Mouse (Mus musculus): ENCODE measurements around the gene Cstad. TPM values are rescaled to one million over a fixed set of nuclear protein-coding genes. Genes with fewer than 3 reads are reported as not detected.

The Cstad gene
- total and polyA plus RNA-seq, 2 experiments, result 0.46 TPM; not detected in 1

GRCm38 (mm10) chr2:30654158-30654557 lies 59.3 kb downstream of the Cstad start:
- no peak for TF ChIP-seq CTCF (IDR thresholded peaks at IDR 0.05; ENCODE audit: low read depth, low read length)
- no peak for TF ChIP-seq POLR2A (IDR thresholded peaks at IDR 0.05; ENCODE audit: extremely low read depth, insufficient read depth, low read length)
- no peak overlapping the region for H3K4me3 ChIP-seq (ENCODE audit: insufficient read depth, low read depth, low read length)
- no peak for DNase-seq (ENCODE audit: extremely low read depth, low read depth, low spot score)
- no peaks in the 10 kb centered on the region for H3K79me2 ChIP-seq (ENCODE audit: control insufficient read depth, insufficient read depth, low read length)
- WGBS, result 96% methylated on average over 9 of the region's 9 CpGs
- no peaks in the 10 kb centered on the region for H3K36me3 ChIP-seq (ENCODE audit: control insufficient read depth, insufficient read depth, low read length)
- H3K27me3 ChIP-seq (ENCODE audit: control insufficient read depth, insufficient read depth, low read length), result no peaks in the 10 kb centered on the region
- no peak overlapping the region for H3K9ac ChIP-seq (ENCODE audit: low read depth, low read length)
- H3K27ac ChIP-seq (replicated peaks; ENCODE audit: insufficient read depth, low read depth, low read length), result no peak overlapping the region
- peaks cover 8% of the 10 kb centered on the region for H3K4me1 ChIP-seq (ENCODE audit: control insufficient read depth, insufficient read depth, low read length)

DNA sequence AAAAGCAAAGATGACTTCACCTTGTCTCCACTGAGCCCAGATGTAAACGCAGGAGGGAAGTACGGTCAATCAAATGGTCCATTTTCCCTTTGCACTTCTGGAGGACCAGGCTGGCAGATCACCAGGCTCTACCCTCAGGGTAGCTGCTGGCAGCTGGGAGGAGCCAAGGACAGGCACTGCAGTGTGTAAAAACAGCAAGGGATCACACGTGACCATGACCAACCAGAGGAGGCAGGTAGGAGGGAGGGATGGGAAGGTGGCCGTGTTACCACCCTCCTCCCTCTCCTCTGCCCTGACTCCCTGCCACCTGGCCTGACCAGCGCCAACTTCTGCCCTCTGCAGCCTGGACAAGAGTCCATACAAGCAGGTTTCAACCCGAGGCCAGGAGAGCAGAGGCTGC lies 59.7 kb downstream of the Cstad start:
- TF ChIP-seq CTCF (IDR thresholded peaks at IDR 0.05; ENCODE audit: low read depth, low read length) (no peak), POLR2A (IDR thresholded peaks at IDR 0.05; ENCODE audit: extremely low read depth, insufficient read depth, low read length) (no peak)
- H3K27ac ChIP-seq (replicated peaks; ENCODE audit: insufficient read depth, low read depth, low read length), result no peak overlapping the region
- peaks cover 8% of the 10 kb centered on the region for H3K4me1 ChIP-seq (ENCODE audit: control insufficient read depth, insufficient read depth, low read length)
- H3K36me3 ChIP-seq (ENCODE audit: control insufficient read depth, insufficient read depth, low read length), result no peaks in the 10 kb centered on the region
- H3K9ac ChIP-seq (ENCODE audit: low read depth, low read length), result no peak overlapping the region
- no peaks in the 10 kb centered on the region for H3K79me2 ChIP-seq (ENCODE audit: control insufficient read depth, insufficient read depth, low read length)
- 89% methylated on average over 6 of the region's 6 CpGs for WGBS
- H3K27me3 ChIP-seq (ENCODE audit: control insufficient read depth, insufficient read depth, low read length), result no peaks in the 10 kb centered on the region
- DNase-seq (ENCODE audit: extremely low read depth, low read depth, low spot score), result no peak
- no peak overlapping the region for H3K4me3 ChIP-seq (ENCODE audit: insufficient read depth, low read depth, low read length)

DNA sequence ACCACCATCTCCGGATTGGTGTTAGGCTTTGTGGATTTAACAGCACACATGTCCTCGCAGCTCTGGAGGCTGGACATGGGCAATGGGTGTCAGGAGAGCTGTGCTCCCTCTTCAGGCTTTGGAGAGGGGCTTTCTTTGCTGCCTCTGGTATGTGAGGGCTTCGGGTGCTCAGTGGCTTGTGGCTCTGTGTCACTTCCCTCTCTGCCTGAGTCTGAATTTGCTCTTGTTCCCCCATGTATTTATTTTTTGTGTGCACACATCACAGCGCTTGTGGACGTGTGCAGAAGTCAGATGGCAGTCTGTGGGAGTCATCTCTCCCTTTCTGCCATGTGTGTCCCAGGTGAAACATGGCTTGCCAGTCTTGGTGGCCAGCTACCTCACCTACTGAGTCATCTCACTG lies 60.9 kb downstream of the Cstad start:
- Histone ChIP-seq H3K27ac (replicated peaks; ENCODE audit: insufficient read depth, low read depth, low read length) (no peak overlapping the region), H3K36me3 (ENCODE audit: control insufficient read depth, insufficient read depth, low read length) (no peaks in the 10 kb centered on the region), H3K27me3 (ENCODE audit: control insufficient read depth, insufficient read depth, low read length) (no peaks in the 10 kb centered on the region), H3K9ac (ENCODE audit: low read depth, low read length) (no peak overlapping the region), H3K4me1 (ENCODE audit: control insufficient read depth, insufficient read depth, low read length) (peaks cover 8% of the 10 kb centered on the region), H3K4me3 (ENCODE audit: insufficient read depth, low read depth, low read length) (no peak overlapping the region), H3K79me2 (ENCODE audit: control insufficient read depth, insufficient read depth, low read length) (no peaks in the 10 kb centered on the region)
- 84% methylated on average over 5 of the region's 5 CpGs for WGBS
- DNase-seq (ENCODE audit: extremely low read depth, low read depth, low spot score), result no peak
- TF ChIP-seq POLR2A (IDR thresholded peaks at IDR 0.05; ENCODE audit: extremely low read depth, insufficient read depth, low read length), result no peak
- no peak for TF ChIP-seq CTCF (IDR thresholded peaks at IDR 0.05; ENCODE audit: low read depth, low read length)

DNA sequence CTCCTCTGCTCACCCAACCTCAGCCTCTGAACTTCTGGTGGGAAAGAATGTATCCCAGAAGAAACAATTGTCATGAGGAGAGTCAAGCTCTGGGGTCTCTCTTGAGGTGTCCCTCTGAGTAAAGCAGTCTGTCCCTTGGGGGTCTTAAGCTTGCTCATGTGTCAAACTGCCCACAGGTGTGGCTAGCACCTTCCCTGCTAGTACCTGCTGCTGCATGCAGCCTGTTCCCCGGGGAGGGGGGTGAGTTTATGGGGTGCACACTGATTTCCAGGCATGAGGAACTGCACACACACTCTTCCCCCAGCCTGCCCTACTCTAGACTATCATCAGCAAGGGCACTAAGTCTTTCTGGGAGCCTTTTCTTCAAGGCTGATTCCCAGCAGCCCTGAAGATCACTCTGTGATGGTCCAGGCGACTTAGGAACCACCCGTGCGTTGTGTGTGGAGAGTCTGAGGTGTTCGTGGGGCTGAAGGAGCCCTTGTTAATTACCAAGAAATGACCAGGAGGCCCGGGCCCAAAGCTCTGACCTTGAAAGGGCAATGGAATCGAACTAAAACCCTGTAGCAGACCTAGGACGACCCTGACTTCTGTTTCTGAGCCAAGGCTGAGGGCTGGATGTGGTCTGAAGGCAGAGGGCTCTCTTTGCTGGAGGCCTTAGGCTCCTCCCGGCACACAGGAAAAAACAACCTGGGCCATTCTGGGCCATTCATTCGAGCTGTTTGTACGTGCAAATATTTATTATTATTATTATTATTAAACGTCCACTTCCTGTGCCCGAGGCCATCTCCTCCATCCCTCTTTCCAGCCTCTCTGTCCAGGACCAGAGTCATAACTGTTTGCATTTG lies 62.1 kb downstream of the Cstad start:
- DNase-seq (ENCODE audit: extremely low read depth, low read depth, low spot score), result no peak
- Histone ChIP-seq H3K36me3 (ENCODE audit: control insufficient read depth, insufficient read depth, low read length) (no peaks in the 10 kb centered on the region), H3K79me2 (ENCODE audit: control insufficient read depth, insufficient read depth, low read length) (no peaks in the 10 kb centered on the region), H3K4me3 (ENCODE audit: insufficient read depth, low read depth, low read length) (no peak overlapping the region), H3K27me3 (ENCODE audit: control insufficient read depth, insufficient read depth, low read length) (no peaks in the 10 kb centered on the region), H3K4me1 (ENCODE audit: control insufficient read depth, insufficient read depth, low read length) (peaks cover 8% of the 10 kb centered on the region), H3K27ac (replicated peaks; ENCODE audit: insufficient read depth, low read depth, low read length) (no peak overlapping the region), H3K9ac (ENCODE audit: low read depth, low read length) (no peak overlapping the region)
- TF ChIP-seq CTCF (IDR thresholded peaks at IDR 0.05; ENCODE audit: low read depth, low read length) (no peak), POLR2A (IDR thresholded peaks at IDR 0.05; ENCODE audit: extremely low read depth, insufficient read depth, low read length) (no peak)
- 65% methylated on average over 13 of the region's 13 CpGs for WGBS

GRCm38 (mm10) chr2:30657674-30658479 lies 63.0 kb downstream of the Cstad start:
- peak; percentile 20 for DNase-seq (ENCODE audit: extremely low read depth, low read depth, low spot score)
- no peak for TF ChIP-seq CTCF (IDR thresholded peaks at IDR 0.05; ENCODE audit: low read depth, low read length)
- TF ChIP-seq POLR2A (IDR thresholded peaks at IDR 0.05; ENCODE audit: extremely low read depth, insufficient read depth, low read length), result no peak
- Histone ChIP-seq H3K36me3 (ENCODE audit: control insufficient read depth, insufficient read depth, low read length) (no peaks in the 10 kb centered on the region), H3K79me2 (ENCODE audit: control insufficient read depth, insufficient read depth, low read length) (no peaks in the 10 kb centered on the region), H3K27me3 (ENCODE audit: control insufficient read depth, insufficient read depth, low read length) (no peaks in the 10 kb centered on the region), H3K27ac (replicated peaks; ENCODE audit: insufficient read depth, low read depth, low read length) (peak overlapping the region; percentile 83), H3K9ac (ENCODE audit: low read depth, low read length) (peak overlapping the region; percentile 74), H3K4me3 (ENCODE audit: insufficient read depth, low read depth, low read length) (peak overlapping the region; percentile 69), H3K4me1 (ENCODE audit: control insufficient read depth, insufficient read depth, low read length) (peaks cover 8% of the 10 kb centered on the region)
- WGBS, result 7% methylated on average over 42 of the region's 42 CpGs
